Mouse (Mus musculus) olfactory bulb, adult 2 months (tissue): Measurements from ENCODE around the gene Rad52.

ENCODE experiments used
- CTCF ChIP-seq: fragments of 200-500 bp; IDR thresholded peaks from 2 replicates; pipeline ENCODE4 v1.5.1; 2012; ENCODE audit warnings: low read depth, mild to moderate bottlenecking, low read length, moderate library complexity; ENCODE audit not compliant: insufficient read depth
- POLR2A ChIP-seq: fragments of 200-500 bp; IDR thresholded peaks from 2 replicates; pipeline ENCODE4 v1.6.1; 2012; ENCODE audit warnings: mild to moderate bottlenecking, low read depth, low read length, moderate library complexity; ENCODE audit not compliant: insufficient read depth

DNA sequence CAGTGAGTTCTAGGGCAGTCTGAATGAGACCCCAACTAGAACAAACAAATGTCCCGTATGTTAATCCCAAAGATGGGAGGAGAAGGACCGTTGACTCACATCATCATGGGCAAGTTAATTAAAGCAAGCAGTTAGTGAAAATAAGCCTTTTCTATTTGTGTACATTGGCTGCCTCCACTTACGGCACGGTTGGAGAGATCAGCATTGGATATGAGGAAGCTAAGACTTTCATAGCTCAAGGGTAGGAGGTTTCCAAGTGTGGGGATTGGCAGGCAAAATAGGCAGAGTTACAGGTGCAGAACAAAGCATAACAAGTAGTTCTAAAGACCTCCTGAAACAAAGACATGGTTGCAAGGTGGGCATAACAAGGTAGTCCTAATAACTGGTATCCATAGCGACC, 3.0 kb downstream of the Rad52 start:
- TF ChIP-seq CTCF (no peak), POLR2A (no peak)
